Mouse (Mus musculus): Measurements from ENCODE around the gene Pafah1b3. TPM values are rescaled to one million over a fixed set of nuclear protein-coding genes. Genes with fewer than 3 reads are reported as not detected.

Pafah1b3 gene
- total RNA-seq, 2 experiments from 2014 or later, result 14.7 to 20.0 TPM

GRCm38 (mm10) chr7:25305956-25306613 lies 8.3 kb upstream of the Pafah1b3 start, which contains the start of gene Tmem145:
Tmem145 (plus strand) TSS chr7:25306106.
- ATAC-seq (replicated peaks; ENCODE audit: poor library complexity), result peak; percentile 98

GRCm38 (mm10) chr7:25305481-25305880 lies 7.7 kb upstream of the Pafah1b3 start:
- ATAC-seq (replicated peaks; ENCODE audit: poor library complexity), result no peak

- no peak for ATAC-seq (replicated peaks; ENCODE audit: poor library complexity)
Measured at GRCm38 (mm10) chr7:25303685-25304006, 5.9 kb upstream of the Pafah1b3 start.

- no peak for ATAC-seq (replicated peaks; ENCODE audit: poor library complexity)
Measured at GRCm38 (mm10) chr7:25303003-25303684, 5.4 kb upstream of the Pafah1b3 start.

- ATAC-seq (replicated peaks; ENCODE audit: poor library complexity), result peak; percentile 12; the same call in 1 of the 2 replicates
Measured at GRCm38 (mm10) chr7:25301063-25301462, 3.3 kb upstream of the Pafah1b3 start, which contains the start of gene Prr19. Prr19 (plus strand) TSS chr7:25301411.

- peak; percentile 49 for ATAC-seq (replicated peaks; ENCODE audit: poor library complexity)
Measured at GRCm38 (mm10) chr7:25296945-25297453, 787 bp downstream of the Pafah1b3 start.

- no peak for ATAC-seq (replicated peaks; ENCODE audit: poor library complexity)
Measured at GRCm38 (mm10) chr7:25294960-25295722, 2.6 kb downstream of the Pafah1b3 start.

GRCm38 (mm10) chr7:25294495-25294894 lies 3.3 kb downstream of the Pafah1b3 start:
- ATAC-seq (replicated peaks; ENCODE audit: poor library complexity), result no peak

GRCm38 (mm10) chr7:25293191-25293739 lies 4.5 kb downstream of the Pafah1b3 start:
- no peak for ATAC-seq (replicated peaks; ENCODE audit: poor library complexity)

GRCm38 (mm10) chr7:25292107-25292506 lies 5.7 kb downstream of the Pafah1b3 start:
- no peak for ATAC-seq (replicated peaks; ENCODE audit: poor library complexity)

GRCm38 (mm10) chr7:25290911-25291310 lies 6.9 kb downstream of the Pafah1b3 start:
- peak; percentile 34; the same call in 1 of the 2 replicates for ATAC-seq (replicated peaks; ENCODE audit: poor library complexity)

- ATAC-seq (replicated peaks; ENCODE audit: poor library complexity), result no peak
Measured at GRCm38 (mm10) chr7:25290463-25290862, 7.3 kb downstream of the Pafah1b3 start.

GRCm38 (mm10) chr7:25289925-25290324 lies 7.9 kb downstream of the Pafah1b3 start:
- no peak for ATAC-seq (replicated peaks; ENCODE audit: poor library complexity)

GRCm38 (mm10) chr7:25288721-25289120 lies 9.1 kb downstream of the Pafah1b3 start:
- no peak for ATAC-seq (replicated peaks; ENCODE audit: poor library complexity)

GRCm38 (mm10) chr7:25288011-25288410 lies 9.8 kb downstream of the Pafah1b3 start:
- ATAC-seq (replicated peaks; ENCODE audit: poor library complexity), result no peak

- no peak for ATAC-seq (replicated peaks; ENCODE audit: poor library complexity)
Measured at GRCm38 (mm10) chr7:25286989-25287388, 10.8 kb downstream of the Pafah1b3 start.

- no peak for ATAC-seq (replicated peaks; ENCODE audit: poor library complexity)
Measured at GRCm38 (mm10) chr7:25285511-25286238, 12.1 kb downstream of the Pafah1b3 start.

GRCm38 (mm10) chr7:25284766-25285165 lies 13.0 kb downstream of the Pafah1b3 start:
- no peak for ATAC-seq (replicated peaks; ENCODE audit: poor library complexity)

GRCm38 (mm10) chr7:25284171-25284570 lies 13.6 kb downstream of the Pafah1b3 start:
- ATAC-seq (replicated peaks; ENCODE audit: poor library complexity), result no peak

GRCm38 (mm10) chr7:25283637-25284036 lies 14.1 kb downstream of the Pafah1b3 start:
- ATAC-seq (replicated peaks; ENCODE audit: poor library complexity), result peak; percentile 15
